Mouse (Mus musculus): ENCODE data around the gene Bcl6b. TPM values are rescaled to one million over a fixed set of nuclear protein-coding genes. Genes with fewer than 3 reads are reported as not detected.

Bcl6b gene
- total RNA-seq (2021) = 10 to 100 TPM; 54.7 to 55.5 TPM

GRCm38 (mm10) chr11:70229260-70230010 lies at the start of gene Bcl6b:
TSS of gene Bcl6b (minus strand) at chr11:70229798.
- peak; percentile 59 to 68 for DNase-seq
- intact Hi-C loops (cut with DNase I) = no loop called here

- no peak for DNase-seq
- intact Hi-C loops (cut with DNase I) = no loop called here
These were observed 49.4 kb upstream of the Bcl6b start for GRCm38 (mm10) chr11:70278961-70279360.

GRCm38 (mm10) chr11:70271641-70272040 lies 42.0 kb upstream of the Bcl6b start:
- intact Hi-C loops (cut with DNase I) = no loop called here
- DNase-seq = no peak

- peak; percentile 68 to 74 for DNase-seq
- intact Hi-C loops (cut with DNase I) = no loop called here
These were observed 36.8 kb upstream of the Bcl6b start for GRCm38 (mm10) chr11:70266405-70266804.

- no peak for DNase-seq
- intact Hi-C loops (cut with DNase I) = no loop called here
These were observed 36.2 kb upstream of the Bcl6b start for GRCm38 (mm10) chr11:70265819-70266218.

- no peak for DNase-seq
- intact Hi-C loops (cut with DNase I) = no loop called here
These were observed 35.7 kb upstream of the Bcl6b start for GRCm38 (mm10) chr11:70265252-70265651.

- intact Hi-C loops (cut with DNase I) = no loop called here
- no peak for DNase-seq
These were observed 29.4 kb upstream of the Bcl6b start for GRCm38 (mm10) chr11:70259035-70259434.

- peak; percentile 69 to 70 for DNase-seq
- intact Hi-C loops (cut with DNase I) = loop anchor here (1.0 kb wide), 1 partner anchor 54 kb away; no protein-coding TSS in a partner anchor
These were observed 25.4 kb upstream of the Bcl6b start, which contains the start of gene Alox12 for GRCm38 (mm10) chr11:70254931-70255531. TSS of gene Alox12 (minus strand) at chr11:70255353.

- intact Hi-C loops (cut with DNase I) = loop anchor here (1.0 kb wide), 1 partner anchor 55 kb away; no protein-coding TSS in a partner anchor
- DNase-seq = peak in 1 of 2 experiments; percentile 17
These were observed 24.7 kb upstream of the Bcl6b start for GRCm38 (mm10) chr11:70254337-70254736.

- DNase-seq = no peak
- intact Hi-C loops (cut with DNase I) = no loop called here
These were observed 22.3 kb upstream of the Bcl6b start for GRCm38 (mm10) chr11:70251853-70252252.

GRCm38 (mm10) chr11:70250150-70250549 lies 20.6 kb upstream of the Bcl6b start:
- intact Hi-C loops (cut with DNase I) = no loop called here
- no peak for DNase-seq

GRCm38 (mm10) chr11:70247136-70247845 lies 17.7 kb upstream of the Bcl6b start:
- DNase-seq = peak; percentile 73 to 86
- intact Hi-C loops (cut with DNase I) = loop anchor here (1.0 kb wide), 1 partner anchor 87 kb away; no protein-coding TSS in a partner anchor

GRCm38 (mm10) chr11:70242591-70242990 lies 13.0 kb upstream of the Bcl6b start:
- no peak for DNase-seq
- intact Hi-C loops (cut with DNase I) = loop anchor here (5.0 kb wide), 1 partner anchor 140 kb away; no protein-coding TSS in a partner anchor

GRCm38 (mm10) chr11:70239541-70240279 lies 10.1 kb upstream of the Bcl6b start, which contains the start of the genes Gm21988 and Rnasek:
TSS of gene Gm21988 (minus strand) at chr11:70239830.
TSS of gene Rnasek (minus strand) at chr11:70239842.
- intact Hi-C loops (cut with DNase I) = loop anchor here (5.0 kb wide), 1 partner anchor 143 kb away; no protein-coding TSS in a partner anchor
- peak; percentile 90 to 92 for DNase-seq

GRCm38 (mm10) chr11:70238591-70239440 lies 9.2 kb upstream of the Bcl6b start:
- DNase-seq = peak in 1 of 2 experiments; percentile 50
- intact Hi-C loops (cut with DNase I) = no loop called here

GRCm38 (mm10) chr11:70237457-70238167 lies 8.0 kb upstream of the Bcl6b start, which contains the start of gene 0610010K14Rik:
TSS of gene 0610010K14Rik (minus strand) at chr11:70237914.
- intact Hi-C loops (cut with DNase I) = no loop called here
- peak; percentile 99 for DNase-seq

- DNase-seq = peak in 1 of 2 experiments; percentile 46
These were observed 7.1 kb upstream of the Bcl6b start for GRCm38 (mm10) chr11:70236717-70237116.

GRCm38 (mm10) chr11:70235254-70235900 lies 5.8 kb upstream of the Bcl6b start:
- intact Hi-C loops (cut with DNase I) = no loop called here
- DNase-seq = no peak

More at GRCm38 (mm10) chr11:70236717-70237116, 7.1 kb upstream of the Bcl6b start:
- intact Hi-C loops (cut with DNase I) = no loop called here

Data from heart, postnatal 10 days (tissue).